Mouse (Mus musculus) ES-E14 (cell line): Measurements from ENCODE around the gene Poln.

Experiments used
- CHD2 ChIP-seq: IDR thresholded peaks from 2 replicates; pipeline ENCODE4 v1.6.1; 2014; ENCODE audit warnings: mild to moderate bottlenecking, low read depth, low read length, inconsistent platforms
- HCFC1 ChIP-seq: IDR thresholded peaks from 2 replicates; pipeline ENCODE4 v1.6.1; 2012; ENCODE audit warnings: low read length, inconsistent platforms, borderline replicate concordance; ENCODE audit not compliant: insufficient read depth
- MAFK ChIP-seq: IDR thresholded peaks from 2 replicates; pipeline ENCODE4 v1.6.1; 2014; ENCODE audit warnings: mild to moderate bottlenecking, low read depth, low read length, inconsistent platforms; ENCODE audit not compliant: insufficient read depth

- no peak for TF ChIP-seq HCFC1
- TF ChIP-seq MAFK: no peak
- no peak for TF ChIP-seq CHD2
Observed at GRCm38 (mm10) chr5:34177821-34178220, 8.6 kb upstream of the Poln start.
